Mouse (Mus musculus) stomach, postnatal 0 days (tissue): ENCODE results near the gene Cdhr3. TPM values are rescaled to one million over a fixed set of nuclear protein-coding genes. Genes with fewer than 3 reads are reported as not detected.

ENCODE experiments used
- ATAC-seq: fragments of 200-750 bp; cut with Nextera tagmentation; 2 replicates; pipeline ENCODE4 v1.8.0; 2017; ENCODE audit not compliant: low FRiP score, low TSS enrichment
- DNase-seq: peaks from one replicate; pipeline ENCODE4 v3.0.0-alpha.2; 2016; ENCODE audit warnings: low spot score
- H3K27ac ChIP-seq: fragments of 300-500 bp; sonication (generic); replicated peaks from 2 replicates; pipeline ENCODE4 v1.5.1; 2014; ENCODE audit warnings: mild to moderate bottlenecking, control low read depth
- H3K27me3 ChIP-seq: fragments of 300-500 bp; sonication (generic); 2 replicates; pipeline ENCODE4 v1.6.1; 2014; ENCODE audit warnings: low read length; ENCODE audit not compliant: control insufficient read depth, insufficient read depth
- H3K36me3 ChIP-seq: fragments of 300-500 bp; sonication (generic); 2 replicates; pipeline ENCODE4 v1.6.1; 2014; ENCODE audit warnings: low read length, mixed read lengths; ENCODE audit not compliant: control insufficient read depth, insufficient read depth
- H3K4me1 ChIP-seq: fragments of 300-500 bp; sonication (generic); replicated peaks from 2 replicates; pipeline ENCODE4 v1.6.1; 2014; ENCODE audit warnings: antibody characterized with exemption; ENCODE audit not compliant: control insufficient read depth, insufficient read depth
- H3K4me2 ChIP-seq: fragments of 300-500 bp; sonication (generic); replicated peaks from 2 replicates; pipeline ENCODE4 v1.6.1; 2014; ENCODE audit warnings: low read depth, mild to moderate bottlenecking, control low read depth, moderate library complexity
- H3K4me3 ChIP-seq: fragments of 300-500 bp; sonication (generic); 2 replicates; pipeline ENCODE4 v1.5.1; 2014; ENCODE audit warnings: low read depth, low read length, control low read depth
- H3K9ac ChIP-seq: fragments of 300-500 bp; sonication (generic); 2 replicates; pipeline ENCODE4 v1.6.1; 2014; ENCODE audit warnings: mild to moderate bottlenecking, low read length, control low read depth, mixed read lengths
- H3K9me3 ChIP-seq: fragments of 300-500 bp; sonication (generic); 2 replicates; pipeline ENCODE4 v1.6.1; 2016; ENCODE audit warnings: low read length; ENCODE audit not compliant: control insufficient read depth
- CTCF ChIP-seq: IDR thresholded peaks from 2 replicates; pipeline ENCODE4 v1.5.1; 2016; ENCODE audit warnings: antibody characterized with exemption, low read depth, mild to moderate bottlenecking, moderate library complexity
- EP300 ChIP-seq: optimal IDR thresholded peaks from 2 replicates; pipeline ENCODE3; 2016; ENCODE audit warnings: antibody characterized with exemption
- WGBS: fragments of 180-500 bp; shearing (Covaris S2); extraction: QIAGEN DNeasy Blood & Tissue Kit; methylation state at CpG from one replicate; pipeline ENCODE4 v1.1.7; 2014; 5-methylcytosine and 5-hydroxymethylcytosine counted together
- polyA plus RNA-seq: library from polyadenylated mRNA; unstranded; fragments of >200 nt; fragmentation: Nextera tagmentation; extraction: Ambion mirVana; gene quantifications from 2 replicates; pipeline ENCODE4 v1.2.1, GENCODE M21; 2015

Cdhr3 gene
- polyA plus RNA-seq, 1 experiment from 2014 or later: 0.05 TPM

GRCm38 (mm10) chr12:33030066-33030465, 62.6 kb downstream of the Cdhr3 start:
- no peak for TF ChIP-seq CTCF
- TF ChIP-seq EP300: no peak
- DNase-seq: no peak
- Histone ChIP-seq H3K9ac (no peak overlapping the region), H3K27ac (peak overlapping the region; percentile 67), H3K4me2 (no peak overlapping the region), H3K27me3 (no peaks in the 10 kb centered on the region), H3K36me3 (no peaks in the 10 kb centered on the region), H3K9me3 (no peaks in the 10 kb centered on the region), H3K4me1 (peaks cover 4% of the 10 kb centered on the region; the same call in 1 of the 2 replicates), H3K4me3 (no peak overlapping the region)
- WGBS: 46% methylated on average over 13 of the region's 13 CpGs
- no peak for ATAC-seq

- H3K4me2 ChIP-seq: no peak overlapping the region
- TF ChIP-seq CTCF: no peak
- no peak for TF ChIP-seq EP300
- no peaks in the 10 kb centered on the region for H3K27me3 ChIP-seq
- no peaks in the 10 kb centered on the region for H3K9me3 ChIP-seq
- peaks cover 4% of the 10 kb centered on the region; the same call in 1 of the 2 replicates for H3K4me1 ChIP-seq
- no peak overlapping the region for H3K27ac ChIP-seq
- no peak overlapping the region for H3K4me3 ChIP-seq
- no peaks in the 10 kb centered on the region for H3K36me3 ChIP-seq
- DNase-seq (no peak), ATAC-seq (no peak)
- no peak overlapping the region for H3K9ac ChIP-seq
- 66% methylated on average over 13 of the region's 13 CpGs for WGBS
Measured at GRCm38 (mm10) chr12:33028708-33029107, 64.0 kb downstream of the Cdhr3 start.

DNA sequence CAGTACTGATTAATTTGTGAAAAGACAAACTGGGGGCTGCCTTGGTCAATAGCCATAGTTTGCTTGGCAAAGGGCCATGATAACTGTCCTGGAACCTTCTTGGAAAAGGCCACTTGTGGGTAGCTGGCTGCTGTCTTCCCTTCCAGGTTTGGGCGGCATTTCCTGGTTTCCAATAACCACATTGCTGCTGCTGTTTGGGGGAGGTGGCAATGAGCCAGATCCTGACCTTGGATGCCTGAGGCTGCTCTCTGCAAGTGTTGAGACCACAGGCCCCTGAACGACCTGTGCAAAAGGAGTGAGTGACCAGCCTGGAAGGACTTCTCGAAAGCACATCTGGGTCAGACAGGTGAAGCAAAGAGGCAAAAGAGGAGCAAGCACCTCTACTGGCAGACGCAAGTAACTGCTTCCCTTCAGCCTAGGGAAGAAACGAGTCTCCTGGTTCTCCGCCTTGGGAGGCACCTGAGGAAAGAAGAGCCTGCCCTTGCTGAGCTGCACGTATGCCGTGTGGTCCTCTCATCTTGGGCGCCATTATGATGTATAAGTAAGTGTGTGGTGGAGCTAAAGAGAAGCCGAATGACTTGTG, 64.5 kb downstream of the Cdhr3 start:
- no peak overlapping the region for H3K27ac ChIP-seq
- H3K9ac ChIP-seq: no peak overlapping the region
- WGBS: 58% methylated on average over 10 of the region's 10 CpGs
- DNase-seq: no peak
- no peaks in the 10 kb centered on the region for H3K27me3 ChIP-seq
- H3K4me2 ChIP-seq: no peak overlapping the region
- no peak for ATAC-seq
- peaks cover 4% of the 10 kb centered on the region; the same call in 1 of the 2 replicates for H3K4me1 ChIP-seq
- no peaks in the 10 kb centered on the region for H3K36me3 ChIP-seq
- peak; percentile 57; the same call in 1 of the 2 replicates for TF ChIP-seq CTCF
- TF ChIP-seq EP300: no peak
- H3K4me3 ChIP-seq: no peak overlapping the region
- no peaks in the 10 kb centered on the region for H3K9me3 ChIP-seq

DNA sequence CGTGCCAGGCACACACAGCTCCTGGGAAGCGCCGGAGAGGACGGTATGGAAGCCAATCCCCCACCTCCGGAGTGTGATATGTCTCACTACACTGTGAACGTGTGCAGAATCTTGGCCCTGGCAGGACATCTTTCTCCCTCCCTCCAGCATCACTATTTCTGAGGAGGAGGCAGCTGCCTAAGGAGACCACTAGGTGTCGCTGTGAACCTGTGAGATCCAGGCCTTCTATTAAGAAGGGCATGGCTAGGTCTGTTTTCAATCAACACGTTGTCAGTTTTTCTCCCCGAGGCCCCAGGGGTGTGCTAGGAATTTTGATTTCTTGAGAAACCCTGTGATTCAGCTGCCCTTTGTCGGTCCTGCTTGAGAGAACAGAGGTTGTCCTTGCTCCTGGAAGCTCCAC, 65.6 kb downstream of the Cdhr3 start:
- Histone ChIP-seq H3K4me1 (peaks cover 4% of the 10 kb centered on the region; the same call in 1 of the 2 replicates), H3K27ac (no peak overlapping the region), H3K9me3 (no peaks in the 10 kb centered on the region), H3K4me2 (no peak overlapping the region), H3K36me3 (no peaks in the 10 kb centered on the region), H3K4me3 (no peak overlapping the region), H3K27me3 (no peaks in the 10 kb centered on the region), H3K9ac (no peak overlapping the region)
- TF ChIP-seq CTCF: peak; percentile 98
- no peak for TF ChIP-seq EP300
- DNase-seq (peak; percentile 75), ATAC-seq (peak; percentile 80)
- WGBS: 3% methylated on average over 10 of the region's 10 CpGs

GRCm38 (mm10) chr12:33024524-33024923, 68.2 kb downstream of the Cdhr3 start:
- no peak for ATAC-seq
- no peak for TF ChIP-seq CTCF
- DNase-seq: no peak
- peaks cover 4% of the 10 kb centered on the region; the same call in 1 of the 2 replicates for H3K4me1 ChIP-seq
- 75% methylated on average over 6 of the region's 6 CpGs for WGBS
- no peak overlapping the region for H3K9ac ChIP-seq
- no peak overlapping the region for H3K4me2 ChIP-seq
- H3K27me3 ChIP-seq: no peaks in the 10 kb centered on the region
- H3K4me3 ChIP-seq: no peak overlapping the region
- H3K27ac ChIP-seq: no peak overlapping the region
- H3K9me3 ChIP-seq: no peaks in the 10 kb centered on the region
- no peaks in the 10 kb centered on the region for H3K36me3 ChIP-seq

- ATAC-seq: no peak
- no peak overlapping the region for H3K27ac ChIP-seq
- 88% methylated on average over 4 of the region's 4 CpGs for WGBS
Measured at GRCm38 (mm10) chr12:33021751-33022150, 70.9 kb downstream of the Cdhr3 start.

More at GRCm38 (mm10) chr12:33021751-33022150, 70.9 kb downstream of the Cdhr3 start:
- no peak for TF ChIP-seq CTCF
- no peak for TF ChIP-seq EP300
- Histone ChIP-seq H3K9me3 (no peaks in the 10 kb centered on the region), H3K27me3 (no peaks in the 10 kb centered on the region), H3K4me3 (no peak overlapping the region), H3K9ac (no peak overlapping the region), H3K36me3 (no peaks in the 10 kb centered on the region), H3K4me1 (no peaks in the 10 kb centered on the region), H3K4me2 (no peak overlapping the region)
- DNase-seq: no peak
